Mouse (Mus musculus) erythroblast, embryonic 14.5 days (primary cell): ENCODE data around the gene Abl2. TPM values are rescaled to one million over a fixed set of nuclear protein-coding genes. Genes with fewer than 3 reads are reported as not detected.

Experiments used
- H3K27me3 ChIP-seq: 2 replicates; pipeline ENCODE4 v1.6.1; 2012; ENCODE audit warnings: inconsistent platforms; ENCODE audit not compliant: control insufficient read depth
- H3K36me3 ChIP-seq: 2 replicates; pipeline ENCODE4 v1.6.1; 2012; ENCODE audit warnings: mild to moderate bottlenecking, inconsistent platforms; ENCODE audit not compliant: control insufficient read depth
- H3K4me1 ChIP-seq: 2 replicates; pipeline ENCODE4 v1.6.1; 2012; ENCODE audit warnings: inconsistent platforms; ENCODE audit not compliant: control insufficient read depth
- H3K4me3 ChIP-seq: replicated peaks from 2 replicates; pipeline ENCODE3; 2012; ENCODE audit warnings: moderate library complexity, mild to moderate bottlenecking, inconsistent platforms
- H3K9me3 ChIP-seq: 2 replicates; pipeline ENCODE4 v1.6.1; 2012; ENCODE audit warnings: low read length, inconsistent platforms, mixed read lengths; ENCODE audit not compliant: control insufficient read depth
- GATA1 ChIP-seq: IDR thresholded peaks from 2 replicates; pipeline ENCODE4 v1.6.1; 2012; ENCODE audit warnings: low read length, inconsistent platforms, mixed read lengths
- TAL1 ChIP-seq: IDR thresholded peaks from 3 replicates; pipeline ENCODE4 v1.6.1; 2012; ENCODE audit warnings: low read length, inconsistent platforms, mixed read lengths
- polyA plus RNA-seq: library from polyadenylated mRNA; stranded (reverse); fragments of >175 nt; gene quantifications from 2 replicates; pipeline ENCODE4 v1.2.3, GENCODE M21; 2012

Gene Abl2
- polyA plus RNA-seq, 1 experiment, result 0.21 TPM

DNA sequence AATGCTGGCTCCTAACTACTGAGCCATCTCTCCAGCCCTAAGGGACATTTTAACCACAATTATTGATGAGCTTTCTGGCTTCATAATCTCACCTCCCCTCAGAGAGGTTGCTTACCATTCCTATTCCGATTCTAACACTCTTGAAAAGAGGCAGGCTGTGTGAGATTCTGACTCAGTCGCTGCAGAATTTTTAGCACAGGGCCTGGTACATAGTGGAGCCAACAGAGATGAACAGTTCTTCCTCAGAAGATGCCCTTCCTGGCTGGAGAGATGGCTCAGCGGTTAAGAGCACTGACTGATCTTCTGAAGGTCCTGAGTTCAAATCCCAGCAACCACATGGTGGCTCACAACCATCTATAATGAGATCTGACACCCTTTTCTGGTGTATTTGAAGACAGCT lies 113.3 kb downstream of the Abl2 start:
- Histone ChIP-seq H3K36me3 (no peaks in the 10 kb centered on the region), H3K27me3 (peaks cover 25% of the 10 kb centered on the region), H3K4me3 (no peak overlapping the region), H3K9me3 (no peaks in the 10 kb centered on the region), H3K4me1 (peaks cover 34% of the 10 kb centered on the region)
- no peak for TF ChIP-seq TAL1
- no peak for TF ChIP-seq GATA1

DNA sequence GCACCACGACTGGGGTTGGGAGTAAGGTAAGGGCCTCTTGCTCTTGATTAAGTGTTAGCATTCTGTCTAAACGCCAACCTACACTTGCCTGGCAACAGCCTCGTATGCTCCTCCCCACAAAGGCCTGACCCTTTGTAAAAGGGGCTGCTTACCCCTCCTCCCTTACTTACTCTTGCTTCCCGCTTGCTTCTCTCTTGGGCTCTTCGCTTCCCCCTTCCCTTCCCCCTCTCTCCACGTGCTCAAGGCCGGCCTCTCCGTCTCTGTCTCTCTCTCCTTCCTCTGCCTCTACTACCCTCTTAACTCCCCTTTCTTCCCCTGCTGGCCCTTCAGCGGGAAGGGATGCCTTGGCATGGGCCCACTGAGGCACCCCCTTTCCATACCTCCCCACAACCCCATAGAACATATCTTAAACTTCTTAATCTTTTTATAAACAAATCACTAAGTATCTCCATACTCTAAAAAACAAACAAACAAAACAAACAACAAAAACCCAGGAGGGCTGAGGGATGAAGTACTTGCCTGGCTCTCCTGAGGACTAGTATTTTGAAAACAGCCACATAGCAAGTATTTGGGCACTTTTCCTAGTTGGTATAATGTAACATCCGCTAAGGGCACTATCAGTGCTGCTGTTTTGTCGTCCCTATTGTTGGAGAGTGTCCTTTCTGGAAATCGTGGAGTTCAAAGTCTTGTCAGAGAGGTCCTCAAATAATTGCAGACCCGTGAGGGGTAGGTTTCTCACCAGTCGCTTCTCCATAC lies 114.3 kb downstream of the Abl2 start:
- Histone ChIP-seq H3K4me3 (peak overlapping the region; percentile 72), H3K9me3 (no peaks in the 10 kb centered on the region), H3K4me1 (peaks cover 28% of the 10 kb centered on the region), H3K36me3 (no peaks in the 10 kb centered on the region), H3K27me3 (peaks cover 25% of the 10 kb centered on the region)
- TF ChIP-seq GATA1, result no peak
- TF ChIP-seq TAL1, result no peak

GRCm38 (mm10) chr1:156673476-156674194 lies 115.0 kb downstream of the Abl2 start:
- Histone ChIP-seq H3K9me3 (no peaks in the 10 kb centered on the region), H3K4me1 (peaks cover 28% of the 10 kb centered on the region), H3K27me3 (peaks cover 25% of the 10 kb centered on the region), H3K36me3 (peaks cover under 1% of the 10 kb centered on the region), H3K4me3 (peak overlapping the region; percentile 72)
- TF ChIP-seq GATA1, result no peak
- no peak for TF ChIP-seq TAL1

DNA sequence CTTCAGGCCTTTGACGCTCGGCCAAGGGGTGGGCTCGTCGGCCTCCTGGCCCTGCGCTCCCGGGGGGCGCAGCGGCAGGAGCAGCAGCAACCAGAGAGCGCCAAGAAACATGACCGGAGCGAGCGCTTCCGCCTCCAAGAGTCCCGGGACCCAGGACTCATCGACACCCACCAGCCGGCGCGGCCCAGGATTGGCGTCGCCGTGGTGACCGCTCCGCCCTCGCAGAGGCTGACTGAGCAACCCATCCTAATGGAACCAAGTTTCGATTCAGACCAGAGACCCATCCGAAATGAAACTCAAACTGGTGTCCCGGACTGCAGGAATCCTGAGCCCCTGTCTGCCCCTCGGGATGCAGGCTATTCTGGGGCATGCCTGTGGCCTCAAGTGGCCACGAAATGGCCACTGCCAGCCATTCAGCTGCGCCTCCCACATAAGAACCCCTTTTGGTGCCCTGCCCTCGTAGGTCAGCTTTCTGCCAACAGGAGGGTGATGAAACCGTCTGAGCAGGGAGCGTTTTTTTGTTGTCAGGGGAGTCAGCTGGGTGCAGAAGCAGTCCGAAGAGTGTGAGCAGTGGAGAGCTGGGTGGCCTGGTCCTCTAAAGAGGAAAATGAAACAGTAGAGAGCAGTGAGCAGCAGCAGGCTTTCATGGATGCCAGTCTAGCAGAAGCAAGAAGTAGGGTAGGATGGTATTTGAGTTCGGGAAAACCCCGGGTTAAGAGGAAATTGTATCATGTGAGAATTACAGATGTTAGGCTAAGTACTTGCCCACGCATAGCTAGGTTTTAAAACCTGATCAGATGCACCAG lies 115.8 kb downstream of the Abl2 start, which contains the start of gene Tor3a:
Gene Tor3a, minus strand, starts transcription at position 162 of the 806 bp plus-strand sequence.
- Histone ChIP-seq H3K27me3 (peaks cover 25% of the 10 kb centered on the region), H3K36me3 (peaks cover 5% of the 10 kb centered on the region), H3K9me3 (no peaks in the 10 kb centered on the region), H3K4me3 (peak within 1 kb of the TSS; percentile 72), H3K4me1 (peaks cover 28% of the 10 kb centered on the region)
- TF ChIP-seq TAL1, result no peak
- no peak for TF ChIP-seq GATA1

DNA sequence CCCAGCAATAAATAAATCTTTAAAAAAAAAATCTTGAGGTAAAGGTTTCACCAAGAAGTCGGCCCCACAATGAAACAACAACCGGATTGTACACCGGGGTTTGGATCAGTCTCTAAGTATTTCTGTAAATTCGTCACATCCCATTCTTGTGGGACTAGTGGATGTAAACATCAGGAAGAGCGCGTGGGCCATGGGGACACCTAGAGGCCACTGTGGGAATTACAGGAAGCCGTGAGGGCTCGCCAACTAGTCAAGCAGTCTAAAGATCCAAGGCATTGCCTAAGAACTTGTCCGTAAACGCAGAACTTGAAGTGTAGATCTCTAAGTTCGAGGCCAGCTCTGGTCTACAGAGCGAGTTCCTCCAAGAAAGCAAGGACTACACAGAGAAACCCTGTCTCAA lies 117.6 kb downstream of the Abl2 start:
- Histone ChIP-seq H3K27me3 (peaks cover 25% of the 10 kb centered on the region), H3K4me3 (no peak overlapping the region), H3K9me3 (no peaks in the 10 kb centered on the region), H3K4me1 (peaks cover 28% of the 10 kb centered on the region), H3K36me3 (peaks cover 22% of the 10 kb centered on the region)
- TF ChIP-seq TAL1, result no peak
- TF ChIP-seq GATA1, result no peak

GRCm38 (mm10) chr1:156676596-156676995 lies 118.0 kb downstream of the Abl2 start:
- no peak for TF ChIP-seq TAL1
- TF ChIP-seq GATA1, result no peak

GRCm38 (mm10) chr1:156677230-156677629 lies 118.6 kb downstream of the Abl2 start:
- H3K4me3 ChIP-seq, result no peak overlapping the region
- H3K36me3 ChIP-seq, result peaks cover 29% of the 10 kb centered on the region
- TF ChIP-seq TAL1 (no peak), GATA1 (no peak)
- peaks cover 25% of the 10 kb centered on the region for H3K27me3 ChIP-seq
- H3K9me3 ChIP-seq, result no peaks in the 10 kb centered on the region
- peaks cover 28% of the 10 kb centered on the region for H3K4me1 ChIP-seq

More at GRCm38 (mm10) chr1:156676596-156676995, 118.0 kb downstream of the Abl2 start:
- Histone ChIP-seq H3K36me3 (peaks cover 25% of the 10 kb centered on the region), H3K9me3 (no peaks in the 10 kb centered on the region), H3K4me1 (peaks cover 28% of the 10 kb centered on the region), H3K27me3 (peaks cover 25% of the 10 kb centered on the region), H3K4me3 (no peak overlapping the region)

DNA sequence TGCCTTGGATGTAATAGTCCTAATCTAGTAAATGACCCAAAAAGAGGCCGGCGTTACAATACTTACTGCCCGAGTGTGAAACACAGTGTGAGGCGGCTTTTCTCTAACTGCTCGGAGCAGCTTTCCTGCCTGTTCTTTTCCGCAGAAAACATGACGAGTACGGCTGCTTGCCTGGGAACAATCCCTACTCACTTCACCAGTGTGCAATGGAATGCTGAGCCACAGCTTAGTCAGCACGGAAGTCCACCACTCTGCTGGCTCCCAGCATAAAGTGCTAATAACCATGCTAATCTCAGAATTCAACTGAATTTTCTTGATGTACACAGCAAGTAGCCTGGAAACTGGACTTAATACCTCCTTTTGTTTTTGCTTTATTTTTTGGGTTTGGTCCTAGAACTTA lies 121.0 kb downstream of the Abl2 start:
- H3K9me3 ChIP-seq, result no peaks in the 10 kb centered on the region
- H3K4me3 ChIP-seq, result no peak overlapping the region
- no peak for TF ChIP-seq GATA1
- TF ChIP-seq TAL1, result no peak
- H3K4me1 ChIP-seq, result peaks cover 8% of the 10 kb centered on the region
- peaks cover 5% of the 10 kb centered on the region for H3K27me3 ChIP-seq
- peaks cover 44% of the 10 kb centered on the region for H3K36me3 ChIP-seq
